Mouse (Mus musculus): ENCODE data around the gene Git2. TPM values are rescaled to one million over a fixed set of nuclear protein-coding genes. Genes with fewer than 3 reads are reported as not detected.

Git2 gene
- total RNA-seq, 1 experiment = 29.8 TPM

DNA sequence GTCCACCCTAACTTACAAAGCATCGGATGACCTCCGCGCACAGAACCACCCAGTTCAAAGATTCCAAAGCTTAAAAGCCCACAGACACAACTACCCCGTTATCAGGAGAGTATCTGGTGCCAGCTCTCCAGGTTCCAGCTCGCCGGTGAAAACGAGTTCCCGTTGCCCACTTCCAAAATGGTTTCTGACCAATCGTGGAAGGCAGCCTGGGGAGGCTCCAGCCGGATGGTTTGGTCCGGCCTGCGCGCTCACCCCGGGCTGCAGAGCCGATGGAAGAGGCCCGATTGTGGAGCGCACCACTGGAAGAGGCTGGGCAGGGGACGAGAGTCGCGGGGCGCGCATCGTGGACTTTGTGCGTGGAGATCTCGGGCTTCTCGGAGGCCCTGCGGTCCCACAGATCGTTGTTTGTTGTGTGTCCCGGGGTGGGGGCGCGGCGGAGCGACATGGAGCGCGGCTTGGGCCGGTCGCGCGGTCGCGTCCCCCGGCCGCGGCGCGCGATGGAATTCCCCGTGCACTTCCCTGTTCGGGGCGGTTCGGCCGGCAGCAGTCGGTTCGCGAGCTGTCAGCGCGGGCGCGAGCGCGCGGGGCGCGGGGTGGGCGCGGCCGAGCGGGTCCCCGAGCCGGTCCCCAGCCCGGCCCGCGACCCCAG lies 790 bp downstream of the Git2 start, which contains the start of gene Ankrd13a:
Gene Ankrd13a, plus strand, starts transcription at position 275 of the 649 bp plus-strand sequence.
- in situ Hi-C loops (cut with MboI; ENCODE audit: low sequenced_read_pairs in 2 of 2, unreplicated experiment in 2 of 2) = no loop called here
- H3K27ac ChIP-seq (ENCODE audit: insufficient read depth, low read depth, low read length, poor library complexity, severe bottlenecking) = peak within 1 kb of the TSS; percentile 79
- no peaks in the 10 kb centered on the region for H3K9me3 ChIP-seq (ENCODE audit: control insufficient read depth, insufficient read depth, low read depth, low read length)
- DNase-seq (ENCODE audit: low read depth, low spot score) = peak; percentile 78
- H3K36me3 ChIP-seq (ENCODE audit: control insufficient read depth, insufficient read depth, low read length, poor library complexity, severe bottlenecking) = no peaks in the 10 kb centered on the region; the same call in 1 of the 2 replicates
- peaks cover 4 to 16% of the 10 kb centered on the region in 2 experiments; a peak in 2 of 4 replicates for H3K4me1 ChIP-seq (ENCODE audit: control insufficient read depth in 2 of 2, insufficient read depth in 2 of 2, low read length in 2 of 2, poor library complexity in 1 of 2)
- peak within 1 kb of the TSS; percentile 98 for H3K9ac ChIP-seq (ENCODE audit: insufficient read depth, low read depth, low read length, poor library complexity, severe bottlenecking)
- peak within 1 kb of the TSS; percentile 82 to 95 for H3K4me3 ChIP-seq (ENCODE audit: insufficient read depth in 1 of 2, low read depth in 1 of 2, low read length in 2 of 2, poor library complexity in 1 of 2, severe bottlenecking in 1 of 2)
- TF ChIP-seq HCFC1 (IDR thresholded peaks at IDR 0.05; ENCODE audit: borderline replicate concordance, insufficient read depth, low read length) (peak; percentile 79; the same call in 1 of the 2 replicates), ZC3H11A (IDR thresholded peaks at IDR 0.05; ENCODE audit: borderline replicate concordance, low read depth, low read length) (no peak)

- Histone ChIP-seq H3K9me3 (ENCODE audit: control insufficient read depth, insufficient read depth, low read depth, low read length) (no peaks in the 10 kb centered on the region), H3K4me3 (ENCODE audit: insufficient read depth in 1 of 2, low read depth in 1 of 2, low read length in 2 of 2, poor library complexity in 1 of 2, severe bottlenecking in 1 of 2) (peak overlapping the region; percentile 76 to 95), H3K27ac (ENCODE audit: insufficient read depth, low read depth, low read length, poor library complexity, severe bottlenecking) (no peak overlapping the region), H3K9ac (ENCODE audit: insufficient read depth, low read depth, low read length, poor library complexity, severe bottlenecking) (peak overlapping the region; percentile 98), H3K36me3 (ENCODE audit: control insufficient read depth, insufficient read depth, low read length, poor library complexity, severe bottlenecking) (no peaks in the 10 kb centered on the region; the same call in 1 of the 2 replicates), H3K4me1 (ENCODE audit: control insufficient read depth in 2 of 2, insufficient read depth in 2 of 2, low read length in 2 of 2, poor library complexity in 1 of 2) (peaks cover 4 to 16% of the 10 kb centered on the region in 2 experiments; a peak in 2 of 4 replicates)
- in situ Hi-C loops (cut with MboI; ENCODE audit: low sequenced_read_pairs in 2 of 2, unreplicated experiment in 2 of 2) = no loop called here
- no peak for DNase-seq (ENCODE audit: low read depth, low spot score)
- no peak for TF ChIP-seq ZC3H11A (IDR thresholded peaks at IDR 0.05; ENCODE audit: borderline replicate concordance, low read depth, low read length)
- TF ChIP-seq CHD2 (IDR thresholded peaks at IDR 0.05; ENCODE audit: low read depth, low read length) = no peak
- TF ChIP-seq ZNF384 (IDR thresholded peaks at IDR 0.05; ENCODE audit: low read depth, low read length) = no peak
- TF ChIP-seq HCFC1 (IDR thresholded peaks at IDR 0.05; ENCODE audit: borderline replicate concordance, insufficient read depth, low read length) = no peak
- no peak for TF ChIP-seq MAFK (IDR thresholded peaks at IDR 0.05; ENCODE audit: insufficient read depth, low read depth, low read length)
Observed at GRCm38 (mm10) chr5:114773780-114774179, 1.5 kb downstream of the Git2 start.

- Histone ChIP-seq H3K36me3 (ENCODE audit: control insufficient read depth, insufficient read depth, low read length, poor library complexity, severe bottlenecking) (no peaks in the 10 kb centered on the region; the same call in 1 of the 2 replicates), H3K9ac (ENCODE audit: insufficient read depth, low read depth, low read length, poor library complexity, severe bottlenecking) (peak overlapping the region; percentile 98), H3K27ac (ENCODE audit: insufficient read depth, low read depth, low read length, poor library complexity, severe bottlenecking) (peak overlapping the region; percentile 65), H3K4me3 (ENCODE audit: insufficient read depth in 1 of 2, low read depth in 1 of 2, low read length in 2 of 2, poor library complexity in 1 of 2, severe bottlenecking in 1 of 2) (peak overlapping the region; percentile 76 to 95), H3K4me1 (ENCODE audit: control insufficient read depth in 2 of 2, insufficient read depth in 2 of 2, low read length in 2 of 2, poor library complexity in 1 of 2) (peaks cover 4 to 16% of the 10 kb centered on the region in 2 experiments; a peak in 2 of 4 replicates), H3K9me3 (ENCODE audit: control insufficient read depth, insufficient read depth, low read depth, low read length) (no peaks in the 10 kb centered on the region)
- TF ChIP-seq MAFK (IDR thresholded peaks at IDR 0.05; ENCODE audit: insufficient read depth, low read depth, low read length) (no peak), ZC3H11A (IDR thresholded peaks at IDR 0.05; ENCODE audit: borderline replicate concordance, low read depth, low read length) (no peak), ZNF384 (IDR thresholded peaks at IDR 0.05; ENCODE audit: low read depth, low read length) (no peak), HCFC1 (IDR thresholded peaks at IDR 0.05; ENCODE audit: borderline replicate concordance, insufficient read depth, low read length) (peak; percentile 87), CHD2 (IDR thresholded peaks at IDR 0.05; ENCODE audit: low read depth, low read length) (no peak)
- peak; percentile 100 for DNase-seq (ENCODE audit: low read depth, low spot score)
- in situ Hi-C loops (cut with MboI; ENCODE audit: low sequenced_read_pairs in 2 of 2, unreplicated experiment in 2 of 2) = no loop called here
Observed at GRCm38 (mm10) chr5:114773211-114773710, 2.1 kb downstream of the Git2 start.

- DNase-seq (ENCODE audit: low read depth, low spot score) = no peak
- Histone ChIP-seq H3K27ac (ENCODE audit: insufficient read depth, low read depth, low read length, poor library complexity, severe bottlenecking) (no peak overlapping the region), H3K9ac (ENCODE audit: insufficient read depth, low read depth, low read length, poor library complexity, severe bottlenecking) (peak overlapping the region; percentile 98), H3K9me3 (ENCODE audit: control insufficient read depth, insufficient read depth, low read depth, low read length) (no peaks in the 10 kb centered on the region), H3K4me3 (ENCODE audit: insufficient read depth in 1 of 2, low read depth in 1 of 2, low read length in 2 of 2, poor library complexity in 1 of 2, severe bottlenecking in 1 of 2) (peak overlapping the region; percentile 76 to 95), H3K36me3 (ENCODE audit: control insufficient read depth, insufficient read depth, low read length, poor library complexity, severe bottlenecking) (no peaks in the 10 kb centered on the region; the same call in 1 of the 2 replicates), H3K4me1 (ENCODE audit: control insufficient read depth in 2 of 2, insufficient read depth in 2 of 2, low read length in 2 of 2, poor library complexity in 1 of 2) (peaks cover 4 to 16% of the 10 kb centered on the region in 2 experiments; a peak in 2 of 4 replicates)
- TF ChIP-seq HCFC1 (IDR thresholded peaks at IDR 0.05; ENCODE audit: borderline replicate concordance, insufficient read depth, low read length) (no peak), ZNF384 (IDR thresholded peaks at IDR 0.05; ENCODE audit: low read depth, low read length) (no peak), MAFK (IDR thresholded peaks at IDR 0.05; ENCODE audit: insufficient read depth, low read depth, low read length) (no peak), ZC3H11A (IDR thresholded peaks at IDR 0.05; ENCODE audit: borderline replicate concordance, low read depth, low read length) (no peak), CHD2 (IDR thresholded peaks at IDR 0.05; ENCODE audit: low read depth, low read length) (no peak)
- in situ Hi-C loops (cut with MboI; ENCODE audit: low sequenced_read_pairs in 2 of 2, unreplicated experiment in 2 of 2) = no loop called here
Observed at GRCm38 (mm10) chr5:114772456-114773203, 2.7 kb downstream of the Git2 start.

Measured in ES-E14 (cell line).